Mouse (Mus musculus) lung, postnatal 36 days (tissue): ENCODE measurements around the gene Tex14.
"Not testable (repeated sequence)": the region's sequence is repeated elsewhere in the genome, so short reads cannot be mapped to it uniquely, and the experiment has no call there.

Experiments
- DNase-seq: peaks from one replicate; pipeline ENCODE4 v3.0.0; 2022; ENCODE audit warnings: mixed read lengths

Tex14 gene

GRCm38 (mm10) chr11:87448476-87449199, 43.8 kb downstream of the Tex14 start:
- peak; percentile 67 for DNase-seq

GRCm38 (mm10) chr11:87449200-87449547, 44.3 kb downstream of the Tex14 start:
- no peak for DNase-seq

GRCm38 (mm10) chr11:87449847-87450246, 45.0 kb downstream of the Tex14 start:
- DNase-seq, result not testable (repeated sequence)

GRCm38 (mm10) chr11:87452779-87453178, 47.9 kb downstream of the Tex14 start:
- DNase-seq, result not testable (repeated sequence)

- DNase-seq, result peak; percentile 48
Measured at GRCm38 (mm10) chr11:87453216-87454034, 48.6 kb downstream of the Tex14 start.

- no peak for DNase-seq
Measured at GRCm38 (mm10) chr11:87454035-87454690, 49.3 kb downstream of the Tex14 start.

GRCm38 (mm10) chr11:87455573-87455972, 50.7 kb downstream of the Tex14 start:
- no peak for DNase-seq

GRCm38 (mm10) chr11:87455984-87456383, 51.1 kb downstream of the Tex14 start:
- DNase-seq, result no peak

GRCm38 (mm10) chr11:87460566-87460965, 55.7 kb downstream of the Tex14 start:
- no peak for DNase-seq

- DNase-seq, result peak; percentile 89
Measured at GRCm38 (mm10) chr11:87461780-87462460, 57.1 kb downstream of the Tex14 start.

- peak; percentile 64 for DNase-seq
Measured at GRCm38 (mm10) chr11:87462461-87463242, 57.8 kb downstream of the Tex14 start.

GRCm38 (mm10) chr11:87463243-87463540, 58.3 kb downstream of the Tex14 start:
- DNase-seq, result no peak

GRCm38 (mm10) chr11:87463792-87464430, 59.0 kb downstream of the Tex14 start:
- not testable (repeated sequence) for DNase-seq

GRCm38 (mm10) chr11:87465990-87466593, 61.2 kb downstream of the Tex14 start:
- DNase-seq, result peak; percentile 65

GRCm38 (mm10) chr11:87467491-87468277, 62.8 kb downstream of the Tex14 start:
- no peak for DNase-seq

GRCm38 (mm10) chr11:87468278-87468655, 63.4 kb downstream of the Tex14 start:
- DNase-seq, result no peak

GRCm38 (mm10) chr11:87468706-87469315, 63.9 kb downstream of the Tex14 start:
- no peak for DNase-seq

GRCm38 (mm10) chr11:87470807-87471698, 66.2 kb downstream of the Tex14 start:
- DNase-seq, result peak; percentile 75

- not testable (repeated sequence) for DNase-seq
Measured at GRCm38 (mm10) chr11:87471699-87471997, 66.8 kb downstream of the Tex14 start.
